Mouse (Mus musculus) heart, adult 9 months (tissue): ENCODE measurements around the gene Mprip.
"Not testable (repeated sequence)": the region's sequence is repeated elsewhere in the genome, so short reads cannot be mapped to it uniquely, and the experiment has no call there.

ENCODE experiments used
- DNase-seq, 2 experiments: peaks; one replicate each; pipeline ENCODE4 v3.0.0; 2022; ENCODE audit warnings: low spot score in 2 of 2

The Mprip gene

DNA sequence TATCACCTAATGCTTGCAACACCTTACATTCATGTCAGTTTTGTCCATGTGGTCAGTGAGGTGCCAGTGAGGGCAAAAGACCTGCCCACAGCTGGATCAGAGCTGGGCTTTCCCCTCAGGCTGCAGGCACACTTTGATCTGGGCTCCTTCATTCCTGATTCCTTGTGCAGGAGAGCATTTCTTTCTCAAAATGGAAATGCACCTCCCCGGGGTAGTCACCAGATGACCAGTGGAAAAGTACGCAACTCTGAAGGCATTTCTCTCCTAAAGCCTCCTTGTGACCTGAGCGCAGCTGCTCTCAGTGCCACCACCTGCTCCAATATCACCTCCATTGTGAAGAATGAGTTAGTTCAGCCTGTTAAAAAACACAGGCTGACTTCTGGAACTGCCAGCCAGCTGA, at the start of gene Mprip:
TSS of gene Mprip (plus strand) at position 301 of the 400 bp plus-strand sequence.
- no peak for DNase-seq

DNA sequence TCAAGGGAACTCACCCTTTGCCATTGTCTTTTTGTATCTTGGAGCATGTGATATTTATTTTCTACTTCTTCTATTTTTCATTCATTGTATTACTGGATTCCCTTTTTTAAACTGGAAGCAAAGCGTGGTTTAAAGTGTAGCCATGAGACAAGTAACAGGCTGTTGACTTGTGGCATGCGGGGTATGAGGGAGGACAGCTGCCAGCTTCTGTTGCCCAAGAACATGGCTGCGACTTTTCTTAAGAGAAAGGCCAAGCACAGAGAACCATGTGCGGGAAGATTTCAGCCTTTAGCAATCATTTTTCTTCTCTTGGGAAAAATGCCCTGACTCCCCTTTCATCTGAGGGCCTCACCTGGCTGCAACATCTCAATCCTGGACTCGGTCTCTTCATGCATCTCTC, 49.5 kb upstream of the Mprip start:
- no peak for DNase-seq

DNA sequence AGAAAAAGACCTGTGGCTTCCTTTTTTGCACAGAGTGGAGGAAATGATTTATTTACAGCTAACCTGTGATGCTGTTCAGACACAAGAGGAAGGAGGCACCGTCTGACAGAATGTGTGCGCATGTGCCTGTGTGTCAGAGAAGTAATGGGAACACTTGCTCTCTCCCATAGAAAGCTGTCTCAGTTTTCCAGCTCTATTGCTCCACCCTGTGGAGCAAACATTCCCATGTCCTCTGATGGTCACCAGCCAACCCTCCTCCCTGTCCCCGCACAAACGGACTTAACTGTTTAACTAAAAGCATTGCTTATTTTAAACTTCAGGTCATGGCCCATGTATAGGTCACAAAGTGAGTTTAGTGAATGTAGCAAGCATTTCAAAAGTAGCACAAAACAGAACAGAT, 47.0 kb upstream of the Mprip start:
- DNase-seq, result no peak

DNA sequence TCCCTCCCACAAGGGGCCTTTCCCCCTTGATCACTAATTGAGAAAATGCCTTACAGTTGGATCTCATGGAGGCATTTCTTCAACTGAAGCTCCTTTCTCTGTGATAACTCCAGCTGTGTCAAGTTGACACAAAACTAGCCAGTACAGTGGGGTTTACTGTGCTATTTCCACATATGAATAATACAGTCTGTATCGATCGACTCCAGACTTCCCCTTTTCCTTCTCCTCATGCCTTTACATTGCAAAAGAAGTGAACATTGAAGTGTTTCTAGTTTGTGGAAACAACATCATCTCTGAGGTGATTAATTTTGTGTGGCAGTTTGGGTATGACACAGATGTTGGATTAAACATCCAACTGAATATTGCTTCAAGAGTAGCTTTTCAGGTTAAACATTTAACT, 44.1 kb upstream of the Mprip start:
- DNase-seq, result not testable (repeated sequence)

DNA sequence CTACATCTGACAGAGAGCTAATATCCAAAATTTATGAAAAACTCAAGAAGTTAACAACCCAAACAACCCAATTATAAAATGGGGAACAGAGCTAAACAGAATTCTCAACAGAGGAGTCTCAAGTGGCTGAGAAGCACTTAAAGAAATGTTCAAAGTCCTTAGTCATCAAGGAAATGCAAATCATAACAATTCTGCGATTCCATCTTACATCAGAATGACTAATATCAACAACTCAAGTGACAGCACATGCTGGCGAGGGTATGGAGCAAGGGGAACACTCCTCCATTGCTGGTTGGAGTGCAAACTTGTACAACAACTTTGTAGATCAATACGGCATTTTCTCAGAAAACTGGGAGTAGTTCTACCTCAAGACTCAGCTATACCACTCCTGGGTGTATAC, 38.9 kb upstream of the Mprip start:
- no peak for DNase-seq

DNA sequence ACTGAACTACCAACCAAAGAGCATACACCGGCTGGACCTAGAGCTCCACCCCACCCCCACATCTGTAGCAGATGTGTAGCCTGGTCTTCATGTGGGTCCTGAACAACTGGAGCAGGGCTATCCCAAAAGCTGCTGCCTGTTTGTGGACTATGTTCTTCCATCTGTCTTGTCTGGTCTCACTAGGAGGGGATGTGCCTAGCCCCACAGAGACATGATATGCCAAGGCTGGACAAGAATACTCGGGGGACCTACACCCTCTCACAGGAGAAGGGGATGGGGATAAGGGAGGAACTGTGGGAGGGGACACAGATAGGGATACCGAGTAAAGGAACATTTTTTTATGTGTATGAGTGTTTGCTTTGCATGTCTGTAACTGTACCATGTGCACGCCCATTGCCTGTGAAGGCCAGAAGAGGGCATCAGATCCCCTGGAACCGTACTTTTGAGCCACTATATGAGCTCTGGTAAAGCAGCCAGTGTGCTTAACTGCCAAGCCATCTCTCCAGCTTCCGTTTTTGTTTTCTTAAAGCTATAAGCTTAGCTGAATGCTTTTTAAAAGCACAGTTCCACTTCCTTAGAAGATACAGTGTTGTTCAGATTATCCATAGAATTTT, 37.0 kb upstream of the Mprip start:
- peak; percentile 24 to 63 for DNase-seq

DNA sequence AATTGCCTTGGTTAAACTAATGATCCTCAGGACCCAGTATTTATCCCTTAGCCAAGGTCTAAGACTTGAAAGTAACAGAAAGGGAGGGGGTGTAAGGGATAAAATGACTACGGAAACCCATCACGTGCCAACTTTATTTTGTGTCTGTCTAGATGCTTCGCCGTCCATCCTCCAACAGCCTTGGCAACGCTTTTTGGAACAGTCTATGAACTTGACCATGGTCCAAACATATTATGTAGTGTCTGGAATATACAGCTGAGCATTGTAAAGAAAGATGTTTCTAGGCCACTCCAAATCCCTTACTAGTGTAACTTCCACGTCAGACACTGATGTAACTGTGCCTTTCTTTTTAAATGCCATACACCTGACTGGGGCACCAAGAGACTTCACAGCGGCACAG, 34.9 kb upstream of the Mprip start:
- no peak for DNase-seq

DNA sequence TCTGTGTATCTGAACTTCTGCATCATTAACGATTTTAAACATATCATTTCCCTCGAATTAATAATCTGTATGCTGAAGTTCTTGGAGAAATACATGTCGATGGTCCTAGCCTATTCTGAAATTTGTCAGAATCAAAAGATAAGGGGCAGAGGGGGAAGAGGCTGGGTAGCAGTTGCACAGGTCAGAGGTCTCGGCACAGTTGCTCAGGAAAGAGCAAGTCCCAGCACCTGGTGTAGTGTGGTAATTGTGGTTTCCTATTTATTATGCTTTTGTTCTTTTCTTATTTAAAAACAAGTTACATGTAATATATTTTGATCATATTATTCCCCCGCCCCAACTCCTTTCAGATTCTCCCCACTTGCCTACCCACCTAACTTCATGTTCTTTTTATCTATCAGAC, 32.9 kb upstream of the Mprip start:
- no peak for DNase-seq

DNA sequence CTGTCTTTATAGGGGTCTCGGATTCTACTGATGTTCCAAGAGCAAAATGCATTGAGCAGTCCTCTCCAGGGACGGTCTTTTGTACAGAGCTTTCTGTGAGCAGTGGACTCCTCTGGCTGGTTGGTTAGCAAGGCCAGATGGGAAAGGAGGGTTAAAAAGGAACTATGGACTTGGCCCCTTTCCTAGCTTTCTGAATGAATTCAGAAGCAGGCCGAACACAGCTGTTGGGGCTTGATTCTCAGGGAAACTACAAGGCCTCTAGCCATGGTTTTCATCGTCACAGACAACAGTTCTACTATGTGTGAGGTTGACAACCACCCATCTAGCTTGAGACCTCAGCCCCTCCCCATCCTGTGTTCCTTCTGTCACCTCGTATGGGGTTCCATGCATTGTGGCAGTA, 31.2 kb upstream of the Mprip start:
- no peak for DNase-seq

DNA sequence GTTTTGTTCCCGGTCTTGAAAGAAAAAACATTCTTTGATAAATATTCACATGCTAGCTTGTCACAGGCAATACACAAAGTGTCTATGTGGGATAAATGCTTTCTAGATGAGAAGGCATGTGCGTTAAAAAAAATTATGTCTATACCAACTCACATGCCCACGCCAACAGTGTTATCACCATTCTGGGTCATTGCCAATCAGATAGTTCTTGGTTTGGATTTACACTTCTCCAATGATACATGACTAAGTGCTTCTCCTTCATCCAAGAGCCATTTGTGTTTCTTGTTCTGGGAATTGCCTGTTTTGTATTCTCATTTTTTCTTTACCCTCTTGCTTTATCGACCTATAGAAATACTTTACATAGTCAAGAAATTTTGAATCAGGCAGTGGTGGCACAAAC, 29.1 kb upstream of the Mprip start:
- no peak for DNase-seq

DNA sequence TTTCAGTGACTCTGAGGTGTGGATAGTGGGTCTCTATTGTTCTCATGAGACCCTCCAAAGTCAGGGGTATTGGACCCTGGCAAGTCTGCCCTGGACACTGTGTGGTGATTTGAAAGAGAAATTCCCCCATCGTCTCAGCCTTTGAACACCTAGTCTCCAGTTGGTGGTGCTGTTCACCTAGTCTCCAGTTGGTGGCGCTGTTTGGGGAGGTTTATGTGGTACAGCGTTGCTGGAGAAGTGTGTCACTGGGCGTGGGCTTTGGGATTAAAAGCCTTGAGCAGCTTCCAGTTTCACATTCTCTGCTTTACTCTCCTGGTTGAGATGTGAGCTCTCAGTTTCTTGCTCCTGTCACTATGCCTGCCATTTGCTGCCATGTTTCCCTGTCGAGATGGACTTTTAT, 28.1 kb upstream of the Mprip start:
- peak in 1 of 2 experiments; percentile 36 for DNase-seq

DNA sequence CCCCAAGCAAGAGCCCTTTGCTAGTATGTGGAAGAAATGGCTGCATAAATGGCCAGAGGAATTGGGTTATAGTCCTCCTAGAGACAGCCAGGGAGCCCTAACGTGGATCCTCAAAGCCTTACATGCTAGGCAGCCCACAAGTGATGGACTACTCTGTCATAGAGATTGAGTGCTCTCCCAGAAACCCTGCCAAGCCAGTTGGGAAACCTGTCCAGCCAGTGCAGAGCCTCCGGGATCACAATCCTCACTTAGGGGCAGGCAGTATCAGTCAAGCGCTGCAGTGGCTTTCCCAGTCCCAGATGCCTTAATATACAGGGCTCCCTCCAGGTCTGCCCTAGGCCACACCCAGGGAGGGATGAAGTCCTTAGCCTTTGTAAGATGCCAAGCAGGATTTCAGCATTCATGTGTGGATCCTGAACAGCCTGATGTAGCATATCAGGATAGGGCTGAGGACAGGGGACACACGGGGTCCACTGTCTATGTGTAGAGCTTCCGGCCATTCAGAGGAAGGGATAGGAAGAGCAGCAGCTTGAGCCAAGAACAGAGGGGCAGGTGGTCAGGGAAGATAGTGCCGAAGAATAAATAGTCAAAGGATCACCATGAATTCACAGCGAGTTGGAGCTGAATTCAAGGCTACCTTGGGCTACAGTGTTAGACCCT, 27.0 kb upstream of the Mprip start:
- no peak for DNase-seq

DNA sequence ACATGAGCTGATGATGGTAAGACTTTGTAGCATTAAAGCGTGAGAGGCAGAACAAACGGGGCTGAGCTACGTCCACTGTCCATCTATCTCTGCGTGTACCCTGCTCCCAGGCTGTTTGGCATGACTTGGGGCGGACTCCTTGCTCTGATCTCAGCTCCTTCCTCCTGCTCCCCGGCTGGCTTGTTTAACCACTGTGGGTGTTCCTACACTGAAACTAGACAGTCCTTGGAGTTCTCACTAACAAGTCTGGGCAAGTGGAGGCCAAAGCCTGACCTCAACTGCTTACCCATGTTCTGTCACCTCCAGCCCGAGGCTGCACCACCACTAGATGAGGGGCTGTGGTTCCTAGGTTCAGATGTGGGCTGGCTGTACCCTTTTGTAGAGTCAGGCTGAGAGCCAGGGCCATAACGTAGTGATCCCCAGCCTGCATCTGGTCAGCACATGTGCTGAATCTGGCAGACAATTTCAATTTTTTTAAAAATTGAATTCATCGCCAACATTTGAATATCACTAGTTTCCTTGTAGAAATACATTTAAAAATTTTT, 25.8 kb upstream of the Mprip start:
- no peak for DNase-seq

DNA sequence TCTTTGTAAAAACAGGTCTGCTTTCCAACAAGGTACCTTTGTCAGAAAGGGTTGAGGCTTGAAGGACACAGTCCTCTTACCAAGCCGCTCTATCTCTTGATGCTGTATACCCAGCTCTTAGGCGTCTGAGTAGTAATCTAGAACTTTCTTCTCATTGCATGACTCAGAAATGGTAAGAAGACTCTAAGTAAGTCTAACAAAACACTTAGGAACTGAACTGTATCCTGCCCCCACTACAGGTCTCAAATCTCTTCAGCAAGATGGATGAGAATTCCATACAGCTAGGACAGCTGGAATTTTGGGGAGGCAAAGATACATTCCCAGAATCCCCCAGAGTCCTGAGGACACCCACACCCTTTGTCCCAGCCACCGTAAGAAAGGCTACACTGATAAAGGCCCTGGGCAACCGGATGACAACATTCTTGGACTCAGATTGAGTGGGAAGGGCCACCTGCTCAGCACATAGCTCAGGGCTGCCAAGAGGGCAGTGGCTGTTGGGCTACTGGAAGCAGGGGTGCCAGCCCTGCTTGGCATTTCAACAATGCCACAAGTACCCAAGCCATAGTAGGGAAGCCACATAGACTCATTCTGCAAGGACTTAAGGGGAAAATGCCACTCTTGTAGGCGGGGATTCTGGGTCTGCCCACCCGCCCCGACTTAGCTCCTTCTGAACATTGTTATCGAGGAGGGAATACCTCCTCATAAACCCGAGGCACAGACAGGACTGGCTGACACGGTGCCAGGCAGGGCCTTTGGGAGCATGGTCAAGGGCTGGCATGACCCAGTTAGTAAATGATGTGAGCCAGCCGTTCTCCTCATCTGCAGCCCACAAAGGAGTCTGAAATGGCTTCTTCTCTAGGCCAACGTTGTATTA, 25.0 kb upstream of the Mprip start:
- peak; percentile 38 to 39 for DNase-seq

DNA sequence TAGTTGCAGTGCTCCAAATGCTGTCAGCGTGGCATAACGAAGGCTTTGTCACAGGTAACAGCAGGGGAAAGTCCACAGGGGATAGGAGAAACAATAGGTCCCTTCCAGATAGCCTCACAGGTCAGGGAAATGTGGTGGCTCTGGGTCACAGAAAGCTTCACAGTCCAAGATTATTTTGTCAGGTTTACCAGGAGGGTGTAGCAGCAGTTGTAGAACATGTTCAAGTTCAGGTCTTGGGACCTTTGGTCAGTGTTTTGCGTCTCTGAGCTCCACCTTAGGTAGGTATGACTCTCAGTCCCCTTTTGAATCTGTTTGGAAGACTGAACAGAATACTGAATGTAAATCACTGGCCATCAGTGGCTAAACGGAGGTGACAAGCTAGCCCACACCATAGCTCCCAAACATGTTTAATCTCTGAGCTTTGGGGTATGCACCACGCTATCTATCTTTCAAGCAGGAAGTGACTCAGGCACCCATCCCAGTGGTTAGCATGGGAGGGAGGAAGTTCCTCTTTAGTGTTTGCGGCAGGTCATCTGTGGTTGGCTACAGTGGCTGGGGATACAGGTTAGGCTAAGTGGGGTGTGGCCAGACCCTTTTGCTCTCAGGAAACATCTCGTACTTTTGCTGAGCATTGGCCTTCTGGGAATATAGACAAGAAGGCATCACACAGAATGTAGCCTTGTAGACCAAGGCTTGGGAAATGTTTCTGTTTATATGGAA, 24.2 kb upstream of the Mprip start:
- DNase-seq, result no peak

DNA sequence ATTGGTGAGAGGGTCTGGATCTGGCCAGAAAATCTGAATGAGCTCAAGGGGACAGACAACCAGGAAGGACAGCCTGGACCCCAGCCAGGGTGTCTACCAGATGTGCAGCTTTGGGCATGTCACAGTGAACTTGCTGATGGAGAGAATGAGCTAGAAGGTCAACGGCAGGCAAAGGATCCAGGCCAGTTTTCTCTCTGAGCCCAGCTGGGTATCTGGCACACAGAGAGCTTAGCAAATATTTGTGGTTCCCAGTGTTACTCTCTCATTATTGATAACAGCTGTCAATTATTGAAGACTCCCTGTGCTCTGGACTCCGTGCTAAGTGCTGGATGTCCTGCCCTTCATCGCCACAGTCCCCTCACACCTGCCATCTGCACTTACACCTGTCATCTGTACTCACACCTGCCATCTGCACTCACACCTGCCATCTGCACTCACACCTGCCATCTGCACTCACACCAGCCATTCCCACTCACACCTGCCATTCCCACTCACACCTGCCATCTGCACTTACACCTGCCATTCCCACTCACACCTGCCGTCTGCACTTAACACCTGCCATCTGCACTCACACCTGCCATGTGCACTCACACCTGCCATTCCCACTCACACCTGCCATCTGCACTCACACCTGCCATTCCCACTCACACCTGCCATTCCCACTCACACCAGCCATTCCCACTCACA, 21.0 kb upstream of the Mprip start:
- no peak for DNase-seq

DNA sequence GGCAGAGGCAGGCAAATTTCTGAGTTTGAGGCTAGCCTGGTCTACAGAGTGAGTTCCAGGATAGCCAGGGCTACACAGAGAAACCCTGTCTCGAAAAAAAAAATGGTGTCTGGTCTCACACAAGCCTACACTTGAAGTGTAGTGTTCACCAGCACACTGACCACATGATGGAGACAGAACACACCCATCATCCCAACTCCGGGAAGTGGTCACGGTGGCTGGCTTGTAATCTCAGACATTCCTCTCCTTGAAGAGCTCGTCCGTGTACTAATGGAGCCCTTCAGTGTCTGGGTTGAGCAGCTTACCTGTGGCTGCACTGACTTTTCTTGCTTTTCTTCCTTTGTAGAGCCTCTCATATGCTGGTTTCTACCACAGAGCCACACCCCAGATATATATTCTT, 19.9 kb upstream of the Mprip start:
- no peak for DNase-seq

DNA sequence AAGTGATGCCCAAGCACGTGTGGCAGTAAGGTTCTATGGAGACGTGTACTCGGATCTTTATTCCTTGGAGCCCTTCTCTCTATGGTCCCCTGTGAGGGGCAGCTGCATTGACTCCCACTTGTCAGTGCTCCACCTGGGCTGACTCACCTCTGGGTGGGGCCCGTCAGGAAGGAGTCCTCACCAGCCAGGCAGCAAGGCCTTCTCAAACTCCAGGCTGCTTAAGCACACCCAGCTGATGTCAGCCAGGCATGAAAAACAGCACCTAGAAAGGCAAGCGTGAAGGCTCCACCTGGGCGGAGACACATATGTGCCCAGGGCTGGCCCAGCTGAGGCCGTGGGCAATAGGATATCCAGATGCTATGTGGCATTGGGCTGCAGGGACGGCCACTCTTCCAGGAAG, 18.7 kb upstream of the Mprip start:
- no peak for DNase-seq

DNA sequence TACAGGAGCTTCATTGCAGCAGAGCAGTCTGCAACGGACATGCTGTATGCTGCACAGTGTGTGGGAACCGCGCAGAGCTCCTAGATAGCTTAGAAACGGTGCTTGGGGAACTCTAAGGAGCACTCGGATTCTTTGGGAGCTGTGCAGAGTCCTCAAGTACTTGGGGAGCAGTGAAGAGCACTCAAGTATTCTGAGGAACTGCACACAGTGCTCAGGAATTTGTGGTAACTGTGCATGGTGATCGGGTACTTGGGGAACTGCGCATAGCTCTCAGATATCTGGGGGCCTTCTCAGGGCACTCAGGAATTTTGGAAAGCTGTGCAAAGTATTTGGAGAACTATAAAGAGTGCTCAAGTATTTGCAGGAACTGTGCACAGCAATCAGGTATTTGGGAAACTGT, 16.1 kb upstream of the Mprip start:
- DNase-seq, result no peak

DNA sequence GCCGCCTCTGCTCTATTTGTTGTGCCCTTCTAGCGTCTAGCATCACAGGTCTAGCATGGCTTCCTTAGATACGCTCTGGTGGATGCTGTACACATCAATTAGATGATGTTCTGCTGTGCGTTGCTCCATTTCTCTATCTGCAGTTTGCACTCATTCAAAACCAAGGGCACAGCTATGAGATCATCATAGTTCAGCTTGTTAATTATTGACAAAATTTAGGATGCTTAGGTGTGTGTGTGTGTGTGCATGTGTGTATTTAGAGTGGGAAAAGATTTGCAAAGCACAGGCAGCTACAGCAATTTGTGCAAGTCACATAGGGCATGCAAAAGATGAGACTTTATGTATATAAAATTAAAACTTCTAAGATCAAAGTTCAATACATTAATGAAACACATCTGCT, 12.0 kb upstream of the Mprip start:
- no peak for DNase-seq

DNA sequence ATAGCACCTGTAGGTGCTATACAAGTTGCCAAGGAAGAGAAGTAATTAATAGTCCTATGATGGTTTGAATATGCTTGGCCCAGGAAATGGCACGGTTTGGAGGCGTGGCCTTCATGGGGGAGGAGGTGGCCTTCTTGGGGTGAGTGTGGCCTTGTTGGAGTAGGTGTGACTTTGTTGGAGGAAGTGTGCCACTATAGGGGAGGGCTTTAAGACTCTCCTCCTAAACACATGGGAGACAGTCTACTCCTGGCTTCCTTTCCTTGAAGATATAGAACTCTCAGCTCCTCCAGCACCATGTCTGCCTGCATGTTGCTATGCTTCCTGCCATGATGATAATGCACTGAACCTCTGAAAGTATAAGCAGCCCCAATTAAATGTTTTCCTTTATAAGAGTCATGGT, 8.1 kb upstream of the Mprip start:
- DNase-seq, result no peak
